In genomic region chr5:111766696-111767095, GRCm38 (mm10) we compare ENCODE assay signal across 29 mouse cellular contexts. TPM values are rescaled to one million over a fixed set of nuclear protein-coding genes. Genes with fewer than 3 reads are reported as not detected.
DNase-seq lines count a peak whose midpoint lies in the region; TF ChIP-seq lines count a peak whose summit lies in the region.
"Had no signal": no experiment of that assay in that cellular context is flagged by ENCODE, and none has a peak within 500 bp of the region (broad histone marks: within the 10 kb centered on the region; RNA-seq: fewer than 3 reads in every experiment).

No protein-coding gene starts in this region.

- H3K9me3 ChIP-seq in limb, embryonic 10.5 days (replicated peaks) = no peaks in the 10 kb centered on the region
- H3K9me3 ChIP-seq: embryonic facial prominence, embryonic 13.5 days; embryonic facial prominence, embryonic 15.5 days; forebrain, embryonic 10.5 days; forebrain, embryonic 12.5 days had no signal

- H3K27me3 ChIP-seq in limb, embryonic 10.5 days (ENCODE audit: low read depth, poor library complexity, severe bottlenecking) = peaks cover 50% of the 10 kb centered on the region

- H3K4me3 ChIP-seq in gastrocnemius, adult 2 months = no peak overlapping the region
- H3K4me3 ChIP-seq in limb, embryonic 10.5 days = no peak overlapping the region
- H3K4me3 ChIP-seq: embryonic facial prominence, embryonic 13.5 days; embryonic facial prominence, embryonic 15.5 days; erythroblast, embryonic 14.5 days; forebrain, embryonic 10.5 days; forebrain, embryonic 12.5 days had no signal

- no peaks in the 10 kb centered on the region for H3K36me3 ChIP-seq in limb, embryonic 10.5 days
- H3K36me3 ChIP-seq: embryonic facial prominence, embryonic 13.5 days; embryonic facial prominence, embryonic 15.5 days; forebrain, embryonic 10.5 days; forebrain, embryonic 12.5 days had no signal

- intact Hi-C loops in gastrocnemius, adult 2 months (cut with DNase I) = no loop called here

- H3K4me1 ChIP-seq in limb, embryonic 10.5 days = peaks cover 58% of the 10 kb centered on the region

- peak; percentile 58 for DNase-seq in gastrocnemius, adult 2 months
- DNase-seq in gastrocnemius, postnatal 25 days = no peak
- no peak for DNase-seq in limb, embryonic 10.5 days (ENCODE audit: low spot score)
- DNase-seq in skeletal muscle tissue, adult 2 months (ENCODE audit: low read depth, low spot score) = peak; percentile 56
- no peak for DNase-seq in right cerebral cortex, postnatal 10 days (ENCODE audit: low spot score in 2 of 2)
- DNase-seq: adrenal gland, adult 2 months; adrenal gland, postnatal 10 days; adrenal gland, postnatal 25 days; cerebellum, adult 11 months; cerebellum, adult 18-20 months; cerebellum, adult 8-10 months; cerebellum, adult 9-11 months; cerebellum, postnatal 14 days; cerebellum, postnatal 36 days; embryo, embryonic 11 days had no signal

- TF ChIP-seq CTCF in gastrocnemius, adult 2 months (IDR thresholded peaks at IDR 0.05) = no peak

- WGBS in limb, embryonic 10.5 days = 88% methylated on average over 4 of the region's 4 CpGs

- peak overlapping the region; percentile 12; the same call in 1 of the 2 replicates for H3K27ac ChIP-seq in gastrocnemius, adult 2 months
- H3K27ac ChIP-seq in limb, embryonic 10.5 days = peak overlapping the region; percentile 66; the same call in 1 of the 2 replicates
- H3K27ac ChIP-seq: embryonic facial prominence, embryonic 13.5 days; embryonic facial prominence, embryonic 15.5 days; forebrain, embryonic 12.5 days had no signal

RNA-seq across cellular contexts. Expression of gene Gm26897, which starts 33.0 kb away (rescaled TPM):
- total RNA-seq in gastrocnemius, adult 2 months (2021) = not detected
- not detected for total RNA-seq in gastrocnemius, postnatal 25 days (2021)
- polyA plus RNA-seq in limb, embryonic 10.5 days (2016; fragmentation: Nextera tagmentation; extraction: Ambion mirVana) = not detected in 2 replicates
- total RNA-seq: adrenal gland, adult 2 months; adrenal gland, postnatal 10 days; adrenal gland, postnatal 25 days; adrenal gland, postnatal 4 days; common myeloid progenitor, adult 5-6 weeks; ES-E14; MEL had no signal
- polyA plus RNA-seq: adrenal gland, adult 2 months; brain, embryonic 14.5 days; C2C12; embryonic facial prominence, embryonic 11.5 days; embryonic facial prominence, embryonic 13.5 days; embryonic facial prominence, embryonic 15.5 days; erythroblast, embryonic 14.5 days; forebrain, embryonic 10.5 days; forebrain, embryonic 12.5 days; forebrain, embryonic 14.5 days; forebrain, embryonic 16.5 days had no signal

Comparison
In these comparisons a context has a peak if more than half of its experiments do, and no peak if none do; other contexts are left out.
1. DNase-seq: peak in gastrocnemius, adult 2 months (single experiment) and skeletal muscle tissue, adult 2 months (single experiment); none in gastrocnemius, postnatal 25 days (single experiment), limb, embryonic 10.5 days (single experiment) and right cerebral cortex, postnatal 10 days (0 of 2).